Mouse (Mus musculus): ENCODE measurements around the gene Art1. TPM values are rescaled to one million over a fixed set of nuclear protein-coding genes. Genes with fewer than 3 reads are reported as not detected.

Art1 gene
- total and polyA plus RNA-seq, 3 experiments, result 0.20 to 0.67 (median 0.21) TPM

DNA sequence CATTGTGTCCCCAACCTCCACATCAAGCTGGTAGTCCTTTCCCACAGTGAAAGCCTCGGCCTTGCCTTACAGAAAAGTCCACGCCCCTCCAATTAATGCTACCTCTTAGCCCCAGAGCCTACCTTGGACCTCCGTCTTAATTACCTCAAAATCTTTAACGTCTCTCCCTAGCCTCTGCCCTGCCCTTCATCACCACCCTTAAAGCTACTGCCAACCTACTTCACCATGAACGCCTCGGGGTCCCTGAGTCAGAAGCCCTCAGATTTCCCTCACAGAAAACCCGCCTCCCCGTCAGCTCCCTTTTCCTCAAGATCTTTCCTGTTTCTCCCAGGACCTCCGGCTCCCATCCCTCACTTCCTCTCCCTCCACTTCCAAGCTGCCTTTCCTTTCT is 36.9 kb upstream of the Art1 start:
- dilution Hi-C loops (cut with MboI; ENCODE audit: extremely low pct_ligation_motif_present, extremely low pct_unique_long_range_greater_than_20kb, low sequenced_read_pairs), result no loop called here

DNA sequence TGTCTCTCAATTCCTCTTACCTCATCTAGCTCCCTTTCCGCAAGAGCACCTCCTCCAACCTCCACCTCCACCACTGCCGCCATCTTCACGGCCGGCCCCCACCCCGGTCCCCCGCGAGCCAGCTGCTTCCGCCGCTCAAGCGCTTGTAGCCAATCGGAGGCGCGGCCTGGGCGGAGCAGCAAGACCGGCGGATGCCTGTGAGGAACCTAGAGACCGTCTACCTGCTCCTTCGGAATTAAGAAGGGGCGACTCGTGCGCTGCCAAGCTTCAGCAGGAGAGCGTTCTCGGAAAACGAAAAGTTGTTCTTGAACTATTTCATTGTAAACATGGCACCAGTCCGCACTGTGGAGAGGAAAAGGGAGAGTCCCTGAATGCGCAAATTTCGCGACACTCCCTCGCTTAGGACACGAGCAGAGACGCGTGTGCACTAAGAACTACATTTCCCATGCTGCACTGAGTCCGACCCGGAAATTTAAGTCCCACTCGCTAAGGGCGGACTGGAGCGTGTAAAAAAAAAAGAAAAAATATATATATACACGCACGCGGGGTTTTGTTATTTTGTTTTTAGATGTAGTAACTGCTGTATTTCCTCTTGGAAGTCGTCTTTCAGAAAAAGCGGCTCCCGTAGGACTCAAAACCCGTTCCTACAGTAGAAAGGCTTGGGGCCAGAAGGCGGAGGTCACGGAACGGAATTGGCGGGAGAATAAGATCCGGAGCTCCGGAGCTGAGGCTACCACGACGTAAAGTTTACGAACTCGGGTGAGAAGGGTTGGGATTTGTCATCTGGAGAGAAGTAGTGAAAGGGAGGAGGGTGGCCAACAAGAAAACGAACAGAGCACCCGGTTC is 36.3 kb upstream of the Art1 start, which contains the start of the genes Rnf121, Xndc1 and Xntrpc:
TSS of gene Rnf121 (minus strand) at position 424 of the 846 bp plus-strand sequence.
TSS of gene Xndc1 (plus strand) at position 466 of the 846 bp plus-strand sequence.
TSS of gene Xntrpc (plus strand) at position 668 of the 846 bp plus-strand sequence.
- in situ Hi-C loops (cut with MboI; ENCODE audit: low pct_ligation_motif_present, low pct_unique_long_range_greater_than_20kb, low sequenced_read_pairs), result loop anchor here (10.0 kb wide), 1 partner anchor 400 kb away; the partner anchor contains the start of gene Clpb
- TF ChIP-seq USF1 (IDR thresholded peaks at IDR 0.05; ENCODE audit: low read depth, low read length) (no peak), HCFC1 (IDR thresholded peaks at IDR 0.05; ENCODE audit: low read depth, low read length) (peak; percentile 96), KAT2A (IDR thresholded peaks at IDR 0.05; ENCODE audit: insufficient replicate concordance, low read length) (peak; percentile 91; the same call in 1 of the 2 replicates), ETS1 (conservative IDR thresholded peaks at IDR 0.05; ENCODE audit: low read depth, low read length) (peak; percentile 17), ZC3H11A (IDR thresholded peaks at IDR 0.05; ENCODE audit: low read depth, low read length) (no peak), MYC (IDR thresholded peaks at IDR 0.05; ENCODE audit: low read depth, low read length) (peak; percentile 98), PAX5 (IDR thresholded peaks at IDR 0.05; ENCODE audit: low read length) (no peak), MAFK (IDR thresholded peaks at IDR 0.05; ENCODE audit: insufficient replicate concordance, low read length) (no peak; the same call in 1 of the 2 replicates), MEF2A (IDR thresholded peaks at IDR 0.05; ENCODE audit: borderline replicate concordance, low read depth, low read length) (peak; percentile 64), USF2 (conservative IDR thresholded peaks at IDR 0.05; ENCODE audit: low read depth, low read length) (no peak), NRF1 (IDR thresholded peaks at IDR 0.05; ENCODE audit: low read depth, low read length) (no peak), RAD21 (IDR thresholded peaks at IDR 0.05; ENCODE audit: low read depth, low read length) (no peak), EP300 (IDR thresholded peaks at IDR 0.05; ENCODE audit: low read length) (no peak), TCF12 (IDR thresholded peaks at IDR 0.05; ENCODE audit: low read depth, low read length) (peak; percentile 89), RCOR1 (conservative IDR thresholded peaks at IDR 0.05; ENCODE audit: low read depth, low read length) (no peak), TBP (conservative IDR thresholded peaks at IDR 0.05; ENCODE audit: low read depth, low read length) (no peak), MXI1 (IDR thresholded peaks at IDR 0.05; ENCODE audit: low read depth, low read length) (peak; percentile 89), NELFE (IDR thresholded peaks at IDR 0.05; ENCODE audit: low read depth, low read length) (peak; percentile 90), CTCF (conservative IDR thresholded peaks at IDR 0.05 in 1 of 2, IDR thresholded peaks at IDR 0.05 in 1 of 2; ENCODE audit: low read depth in 2 of 2, low read length in 2 of 2) (no peak), JUN (IDR thresholded peaks at IDR 0.05; ENCODE audit: insufficient read depth, low read depth, low read length) (no peak), POLR2A (IDR thresholded peaks at IDR 0.05; ENCODE audit: low read depth, low read length) (peak; percentile 83), E2F4 (IDR thresholded peaks at IDR 0.05; ENCODE audit: insufficient replicate concordance, low read depth, low read length) (peak; percentile 84; the same call in 1 of the 2 replicates), BHLHE40 (IDR thresholded peaks at IDR 0.05; ENCODE audit: low read depth, low read length) (peak; percentile 77), CHD2 (IDR thresholded peaks at IDR 0.05; ENCODE audit: low read length) (peak; percentile 82), ZNF384 (IDR thresholded peaks at IDR 0.05; ENCODE audit: low read depth, low read length) (peak; percentile 87)

More for the DNA sequence above, 36.9 kb upstream of the Art1 start:
- no peak for DNase-seq (ENCODE audit: extremely low read depth)
- Histone ChIP-seq H3K4me1 (ENCODE audit: control insufficient read depth in 1 of 2, insufficient read depth in 2 of 2) (peaks cover 9 to 50% of the 10 kb centered on the region in 2 experiments), H3K4me3 (replicated peaks in 1 of 3; ENCODE audit: low read depth in 2 of 3, low read length in 2 of 3, poor library complexity in 1 of 3) (peak overlapping the region; percentile 72 to 93 (median 81)), H3K27me3 (replicated peaks) (no peaks in the 10 kb centered on the region), H3K79me2 (replicated peaks; ENCODE audit: control insufficient read depth, extremely low read depth, insufficient read depth, poor library complexity, severe bottlenecking) (peaks cover 49% of the 10 kb centered on the region), H3K4me2 (ENCODE audit: insufficient read depth, low read depth, poor library complexity, severe bottlenecking) (peak overlapping the region; percentile 97), H3K9me3 (replicated peaks; ENCODE audit: low read length) (no peaks in the 10 kb centered on the region), H3K27ac (ENCODE audit: insufficient read depth, low read depth) (no peak overlapping the region; the same call in 1 of the 2 replicates), H3K9ac (ENCODE audit: insufficient read depth, low read depth) (peak overlapping the region; percentile 80), H3K36me3 (replicated peaks in 1 of 2; ENCODE audit: control insufficient read depth in 1 of 2, insufficient read depth in 1 of 2, low read length in 1 of 2) (peaks cover under 1 to 14% of the 10 kb centered on the region in 2 experiments)
- TF ChIP-seq POLR2AphosphoS2 (IDR thresholded peaks at IDR 0.05; ENCODE audit: low read depth, low read length) (no peak), PAX5 (IDR thresholded peaks at IDR 0.05; ENCODE audit: low read length) (no peak), SIN3A (IDR thresholded peaks at IDR 0.05; ENCODE audit: low read length) (no peak), IRF4 (IDR thresholded peaks at IDR 0.05; ENCODE audit: low read depth, low read length) (no peak), BHLHE40 (IDR thresholded peaks at IDR 0.05; ENCODE audit: low read depth, low read length) (no peak), MAZ (IDR thresholded peaks at IDR 0.05; ENCODE audit: low read depth, low read length) (no peak), ZC3H11A (IDR thresholded peaks at IDR 0.05; ENCODE audit: low read depth, low read length) (no peak), NRF1 (IDR thresholded peaks at IDR 0.05; ENCODE audit: low read depth, low read length) (no peak), CTCF (conservative IDR thresholded peaks at IDR 0.05 in 1 of 2, IDR thresholded peaks at IDR 0.05 in 1 of 2; ENCODE audit: low read depth in 2 of 2, low read length in 2 of 2) (no peak), USF1 (IDR thresholded peaks at IDR 0.05; ENCODE audit: low read depth, low read length) (no peak), MAX (IDR thresholded peaks at IDR 0.05; ENCODE audit: low read length) (no peak), SMC3 (IDR thresholded peaks at IDR 0.05; ENCODE audit: low read depth, low read length) (no peak), ELF1 (IDR thresholded peaks at IDR 0.05; ENCODE audit: low read depth, low read length) (no peak), ETS1 (conservative IDR thresholded peaks at IDR 0.05; ENCODE audit: low read depth, low read length) (no peak), MXI1 (IDR thresholded peaks at IDR 0.05; ENCODE audit: low read depth, low read length) (no peak), USF2 (conservative IDR thresholded peaks at IDR 0.05; ENCODE audit: low read depth, low read length) (no peak), MAFK (IDR thresholded peaks at IDR 0.05; ENCODE audit: insufficient replicate concordance, low read length) (no peak)
- in situ Hi-C loops (cut with MboI; ENCODE audit: low pct_ligation_motif_present, low pct_unique_long_range_greater_than_20kb, low sequenced_read_pairs), result loop anchor here (10.0 kb wide), 1 partner anchor 400 kb away; the partner anchor contains the start of gene Clpb

More for the DNA sequence above, 36.3 kb upstream of the Art1 start, which contains the start of the genes Rnf121, Xndc1 and Xntrpc:
- DNase-seq (ENCODE audit: extremely low read depth), result peak; percentile 90
- peak within 1 kb of the TSS; percentile 40; the same call in 1 of the 2 replicates for H3K27ac ChIP-seq (ENCODE audit: insufficient read depth, low read depth)
- H3K4me1 ChIP-seq (ENCODE audit: control insufficient read depth in 1 of 2, insufficient read depth in 2 of 2), result peaks cover 9 to 46% of the 10 kb centered on the region in 2 experiments
- peak within 1 kb of the TSS; percentile 72 to 93 (median 81) for H3K4me3 ChIP-seq (replicated peaks in 1 of 3; ENCODE audit: low read depth in 2 of 3, low read length in 2 of 3, poor library complexity in 1 of 3)
- no peaks in the 10 kb centered on the region for H3K27me3 ChIP-seq (replicated peaks)
- H3K9ac ChIP-seq (ENCODE audit: insufficient read depth, low read depth), result peak within 1 kb of the TSS; percentile 80
- peaks cover 2 to 12% of the 10 kb centered on the region in 2 experiments for H3K36me3 ChIP-seq (replicated peaks in 1 of 2; ENCODE audit: control insufficient read depth in 1 of 2, insufficient read depth in 1 of 2, low read length in 1 of 2)
- no peaks in the 10 kb centered on the region for H3K9me3 ChIP-seq (replicated peaks; ENCODE audit: low read length)
- H3K4me2 ChIP-seq (ENCODE audit: insufficient read depth, low read depth, poor library complexity, severe bottlenecking), result peak within 1 kb of the TSS; percentile 97
- H3K79me2 ChIP-seq (replicated peaks; ENCODE audit: control insufficient read depth, extremely low read depth, insufficient read depth, poor library complexity, severe bottlenecking), result peaks cover 49% of the 10 kb centered on the region
- dilution Hi-C loops (cut with MboI; ENCODE audit: extremely low pct_ligation_motif_present, extremely low pct_unique_long_range_greater_than_20kb, low sequenced_read_pairs), result no loop called here
